Mouse (Mus musculus) midbrain, embryonic 14.5 days (tissue): ENCODE measurements around the gene Prpf19. TPM values are rescaled to one million over a fixed set of nuclear protein-coding genes. Genes with fewer than 3 reads are reported as not detected.

Experiments
- ATAC-seq: fragments of 200-750 bp; cut with Nextera tagmentation; 2 replicates; pipeline ENCODE4 v1.8.0; 2017; ENCODE audit warnings: moderate number of reproducible peaks, moderate library complexity; ENCODE audit not compliant: low FRiP score, low TSS enrichment
- DNase-seq: peaks from one replicate; pipeline ENCODE4 v3.0.0-alpha.2; 2015
- H3K27ac ChIP-seq: fragments of 300-500 bp; sonication (generic); replicated peaks from 2 replicates; pipeline ENCODE4 v1.5.1; 2014; ENCODE audit warnings: mild to moderate bottlenecking, low read depth, low read length, moderate library complexity
- H3K27me3 ChIP-seq: fragments of 300-500 bp; sonication (generic); 2 replicates; pipeline ENCODE4 v1.6.1; 2014; ENCODE audit warnings: low read length, control low read depth, mixed read lengths; ENCODE audit not compliant: control insufficient read depth, insufficient read depth
- H3K36me3 ChIP-seq: fragments of 300-500 bp; sonication (generic); 2 replicates; pipeline ENCODE4 v1.6.1; 2014; ENCODE audit warnings: low read length, control low read depth; ENCODE audit not compliant: control insufficient read depth, insufficient read depth
- H3K4me1 ChIP-seq: fragments of 300-500 bp; sonication (generic); 2 replicates; pipeline ENCODE4 v1.6.1; 2014; ENCODE audit warnings: mild to moderate bottlenecking, antibody characterized with exemption, low read length, control low read depth; ENCODE audit not compliant: control insufficient read depth, insufficient read depth
- H3K4me2 ChIP-seq: fragments of 300-500 bp; sonication (generic); 2 replicates; pipeline ENCODE4 v1.6.1; 2014; ENCODE audit warnings: mild to moderate bottlenecking, low read length, moderate library complexity
- H3K4me3 ChIP-seq: fragments of 300-500 bp; sonication (generic); replicated peaks from 2 replicates; pipeline ENCODE4 v1.5.1; 2014; ENCODE audit warnings: low read depth, low read length
- H3K9ac ChIP-seq: fragments of 300-500 bp; sonication (generic); replicated peaks from 2 replicates; pipeline ENCODE4 v1.6.1; 2014; ENCODE audit warnings: mild to moderate bottlenecking, low read length, moderate library complexity
- H3K9me3 ChIP-seq: fragments of 300-500 bp; sonication (generic); 2 replicates; pipeline ENCODE4 v1.6.1; 2016; ENCODE audit warnings: low read length, control low read depth, mixed read lengths; ENCODE audit not compliant: control insufficient read depth
- WGBS: fragments of 180-500 bp; shearing (Covaris S2); extraction: QIAGEN DNeasy Blood & Tissue Kit; methylation state at CpG from one replicate; pipeline ENCODE4 v1.1.7; 2014; 5-methylcytosine and 5-hydroxymethylcytosine counted together
- polyA plus RNA-seq: library from polyadenylated mRNA; unstranded; fragments of >200 nt; fragmentation: Nextera tagmentation; extraction: Ambion mirVana; gene quantifications from 2 replicates; pipeline ENCODE4 v1.2.1, GENCODE M21; 2014

Gene Prpf19
- polyA plus RNA-seq, 1 experiment from 2014 or later = 39.2 TPM

DNA sequence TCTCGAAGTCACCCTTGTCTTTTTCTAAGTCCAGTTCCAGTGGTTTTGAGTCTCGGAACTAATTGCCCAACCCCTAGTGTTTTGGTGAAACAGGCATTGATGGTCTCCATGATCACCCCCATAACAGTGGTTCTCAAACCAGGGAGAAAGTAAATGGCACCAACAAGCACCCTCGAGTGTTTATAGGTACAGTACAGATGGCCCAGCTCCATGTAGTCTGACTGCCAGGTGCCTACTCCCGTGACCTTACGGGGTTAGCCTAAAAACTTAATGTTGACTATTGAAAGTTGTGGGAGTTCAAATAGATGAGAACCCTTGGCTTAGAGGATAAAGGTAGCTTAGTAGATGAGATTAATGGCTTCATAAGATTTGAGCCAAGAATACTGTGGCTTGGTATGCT, 6.0 kb downstream of the Prpf19 start:
- H3K4me1 ChIP-seq = peaks cover 9% of the 10 kb centered on the region
- whole genome bisulfite sequencing = 94% methylated on average over 5 of the region's 5 CpGs
- no peak overlapping the region for H3K4me3 ChIP-seq
- H3K4me2 ChIP-seq = no peak overlapping the region
- H3K9me3 ChIP-seq = no peaks in the 10 kb centered on the region
- ATAC-seq (no peak), DNase-seq (no peak)
- H3K27ac ChIP-seq = no peak overlapping the region
- H3K27me3 ChIP-seq = no peaks in the 10 kb centered on the region
- H3K9ac ChIP-seq = no peak overlapping the region
- H3K36me3 ChIP-seq = peaks cover 84% of the 10 kb centered on the region

DNA sequence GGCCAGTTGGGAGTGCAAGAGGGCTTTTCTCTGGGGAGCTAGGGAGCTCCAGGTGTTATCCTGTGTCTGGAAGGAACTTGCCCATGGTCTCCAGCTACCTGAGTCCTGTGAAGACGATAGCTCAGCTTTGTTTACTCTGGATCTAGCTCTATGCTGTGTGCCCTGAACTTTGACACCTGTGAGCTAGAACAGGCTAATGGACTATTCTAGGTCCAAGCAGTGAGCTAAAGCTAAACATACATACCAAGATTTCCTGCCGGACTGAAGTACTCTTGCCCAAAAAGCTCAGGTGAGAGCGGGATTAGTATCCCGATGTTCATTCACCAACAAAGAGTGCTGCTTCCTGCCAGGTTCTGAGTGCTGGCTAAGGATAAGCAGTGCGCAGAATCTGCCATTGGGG, 9.5 kb downstream of the Prpf19 start:
- Histone ChIP-seq H3K4me1 (no peaks in the 10 kb centered on the region), H3K9ac (no peak overlapping the region), H3K36me3 (peaks cover 83% of the 10 kb centered on the region), H3K4me3 (no peak overlapping the region), H3K27me3 (no peaks in the 10 kb centered on the region), H3K4me2 (no peak overlapping the region), H3K9me3 (no peaks in the 10 kb centered on the region), H3K27ac (no peak overlapping the region)
- DNase-seq = no peak
- WGBS = 92% methylated on average over 5 of the region's 5 CpGs
- no peak for ATAC-seq

- Histone ChIP-seq H3K9me3 (no peaks in the 10 kb centered on the region), H3K9ac (no peak overlapping the region), H3K4me2 (no peak overlapping the region), H3K4me3 (no peak overlapping the region), H3K36me3 (peaks cover 76% of the 10 kb centered on the region), H3K27me3 (no peaks in the 10 kb centered on the region), H3K27ac (no peak overlapping the region), H3K4me1 (no peaks in the 10 kb centered on the region)
- DNase-seq (no peak), ATAC-seq (no peak)
- WGBS = 70% methylated on average over 7 of the region's 7 CpGs
Observed at GRCm38 (mm10) chr19:10904927-10905727, 10.1 kb downstream of the Prpf19 start.

- no peak overlapping the region for H3K4me3 ChIP-seq
- no peak overlapping the region for H3K9ac ChIP-seq
- DNase-seq = no peak
- no peak overlapping the region for H3K27ac ChIP-seq
- WGBS = 84% methylated on average over 5 of the region's 5 CpGs
- no peak overlapping the region for H3K4me2 ChIP-seq
- H3K4me1 ChIP-seq = no peaks in the 10 kb centered on the region
- H3K27me3 ChIP-seq = no peaks in the 10 kb centered on the region
- no peaks in the 10 kb centered on the region for H3K9me3 ChIP-seq
- peaks cover 71% of the 10 kb centered on the region for H3K36me3 ChIP-seq
- ATAC-seq = no peak
Observed at GRCm38 (mm10) chr19:10905728-10906000, 10.6 kb downstream of the Prpf19 start.

- H3K9ac ChIP-seq = no peak overlapping the region
- peak; percentile 77 for DNase-seq
Observed at GRCm38 (mm10) chr19:10907891-10908290, 12.9 kb downstream of the Prpf19 start.

DNA sequence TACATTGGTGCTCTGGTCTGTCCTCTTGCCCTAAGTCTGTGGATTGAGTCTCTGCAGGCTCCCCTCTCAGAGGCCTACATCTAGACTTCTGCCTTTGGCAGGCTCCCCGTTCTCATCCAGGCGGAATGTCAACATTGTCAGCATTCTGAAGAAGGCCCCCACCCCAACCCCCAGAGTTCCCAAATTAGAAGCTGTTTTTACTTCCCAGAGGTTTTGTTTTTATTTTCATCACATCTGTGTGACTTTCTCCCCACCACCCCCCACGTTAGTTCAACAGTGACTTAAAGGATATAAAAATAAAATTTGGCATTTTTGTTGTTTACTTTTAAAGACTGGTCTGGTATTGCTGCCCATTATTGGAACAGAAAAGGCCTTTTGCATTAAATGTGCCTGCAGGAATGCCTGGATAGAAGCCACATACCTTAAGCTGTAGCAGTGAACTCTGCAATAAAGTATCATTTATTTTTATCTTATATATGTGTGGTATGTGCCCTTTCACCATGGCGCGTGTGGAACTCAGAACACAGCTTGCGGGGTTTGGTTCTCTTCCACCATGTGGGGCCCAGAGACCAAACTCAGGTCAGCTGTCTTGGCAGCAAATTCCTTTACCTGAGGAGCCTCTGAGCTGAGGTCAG, 14.2 kb downstream of the Prpf19 start:
- Histone ChIP-seq H3K9me3 (no peaks in the 10 kb centered on the region), H3K4me1 (no peaks in the 10 kb centered on the region), H3K27me3 (no peaks in the 10 kb centered on the region), H3K4me3 (no peak overlapping the region), H3K27ac (no peak overlapping the region), H3K36me3 (peaks cover 36% of the 10 kb centered on the region), H3K9ac (no peak overlapping the region), H3K4me2 (no peak overlapping the region)
- WGBS = 90% methylated on average over 6 of the region's 6 CpGs
- DNase-seq = no peak
- no peak for ATAC-seq

More at GRCm38 (mm10) chr19:10907891-10908290, 12.9 kb downstream of the Prpf19 start:
- Histone ChIP-seq H3K4me3 (no peak overlapping the region), H3K36me3 (peaks cover 49% of the 10 kb centered on the region), H3K27me3 (no peaks in the 10 kb centered on the region), H3K4me2 (no peak overlapping the region), H3K4me1 (no peaks in the 10 kb centered on the region), H3K27ac (no peak overlapping the region), H3K9me3 (no peaks in the 10 kb centered on the region)
- ATAC-seq = no peak
- 52% methylated on average over 3 of the region's 3 CpGs for WGBS

DNA sequence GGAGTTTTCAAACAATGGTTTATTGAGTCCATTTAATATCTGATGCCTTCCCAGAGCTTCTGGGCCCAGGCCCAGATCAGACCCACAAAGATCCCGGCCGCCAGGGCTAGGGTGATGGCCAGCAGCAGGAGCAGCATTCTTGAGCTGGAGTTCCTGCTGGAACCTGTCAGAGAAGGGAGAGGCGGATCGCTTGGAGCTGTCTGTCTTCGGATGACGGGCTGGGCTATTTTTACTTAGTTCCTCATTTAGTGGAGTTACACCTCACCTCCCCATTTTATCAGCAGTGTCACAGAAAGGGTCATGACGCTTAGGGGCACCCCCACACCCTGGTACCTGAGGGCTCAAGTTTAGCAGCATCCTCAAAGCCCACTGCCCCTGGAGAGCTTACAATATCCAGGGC, 19.3 kb downstream of the Prpf19 start:
- no peak for DNase-seq
- WGBS = 84% methylated on average over 7 of the region's 7 CpGs
- Histone ChIP-seq H3K4me2 (no peak overlapping the region), H3K9me3 (no peaks in the 10 kb centered on the region), H3K9ac (no peak overlapping the region), H3K27me3 (no peaks in the 10 kb centered on the region), H3K4me3 (no peak overlapping the region), H3K27ac (no peak overlapping the region), H3K36me3 (no peaks in the 10 kb centered on the region; the same call in 1 of the 2 replicates), H3K4me1 (no peaks in the 10 kb centered on the region)
- ATAC-seq = no peak

DNA sequence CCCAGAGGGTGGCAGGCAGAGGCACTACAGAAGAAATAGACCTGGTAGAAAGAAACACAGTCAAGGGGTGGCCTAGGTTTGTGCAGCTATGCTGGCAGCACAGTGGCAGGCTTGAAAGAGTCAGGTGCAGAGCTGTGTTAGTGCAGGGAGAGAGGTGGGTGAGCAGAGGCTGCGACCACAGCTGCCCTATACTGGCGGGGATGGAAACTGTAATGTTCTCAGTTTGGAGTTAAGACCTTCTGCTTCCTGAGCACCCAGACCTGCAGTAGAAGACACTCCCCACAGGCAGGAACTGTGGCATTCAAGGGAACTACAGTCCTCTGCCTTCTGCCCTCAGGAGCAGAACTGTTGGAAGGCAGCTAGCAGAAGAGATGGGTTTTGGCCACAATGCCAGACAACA, 19.8 kb downstream of the Prpf19 start:
- DNase-seq (no peak), ATAC-seq (no peak)
- Histone ChIP-seq H3K9ac (no peak overlapping the region), H3K4me1 (no peaks in the 10 kb centered on the region), H3K27me3 (no peaks in the 10 kb centered on the region), H3K27ac (no peak overlapping the region), H3K4me3 (no peak overlapping the region), H3K4me2 (no peak overlapping the region), H3K36me3 (no peaks in the 10 kb centered on the region), H3K9me3 (no peaks in the 10 kb centered on the region)
- WGBS = 76% methylated on average over 2 of the region's 2 CpGs

DNA sequence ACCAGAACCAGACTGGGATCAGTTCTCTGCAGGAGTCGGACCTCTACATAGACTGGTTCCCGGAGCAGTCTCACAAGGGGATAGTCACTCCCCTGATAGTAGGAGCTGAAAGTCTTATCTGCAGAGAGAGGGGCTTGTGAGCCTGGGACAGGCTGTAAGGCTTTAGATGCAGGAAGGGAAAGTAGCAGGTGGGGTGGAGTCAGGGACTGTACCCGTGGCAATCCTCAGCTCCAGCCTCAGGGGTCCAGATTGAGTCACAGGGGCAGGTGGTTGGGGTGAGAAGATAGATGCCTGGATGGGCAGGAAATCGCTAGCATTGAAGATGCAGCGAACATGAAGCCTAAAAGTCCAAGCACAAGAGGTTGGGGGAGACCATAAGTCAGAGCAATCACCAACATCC, 21.5 kb downstream of the Prpf19 start:
- Histone ChIP-seq H3K36me3 (no peaks in the 10 kb centered on the region), H3K4me3 (no peak overlapping the region), H3K27me3 (no peaks in the 10 kb centered on the region), H3K27ac (no peak overlapping the region), H3K4me1 (no peaks in the 10 kb centered on the region), H3K9ac (no peak overlapping the region), H3K9me3 (no peaks in the 10 kb centered on the region), H3K4me2 (no peak overlapping the region)
- DNase-seq (no peak), ATAC-seq (no peak)
- WGBS = 69% methylated on average over 5 of the region's 5 CpGs
